Mouse (Mus musculus) stomach, postnatal 0 days (tissue): ENCODE data around the gene Gm21119.
"Not testable (repeated sequence)": the region's sequence is repeated elsewhere in the genome, so short reads cannot be mapped to it uniquely, and the experiment has no call there.

Experiments
- CTCF ChIP-seq: IDR thresholded peaks from 2 replicates; pipeline ENCODE4 v1.5.1; 2016; ENCODE audit warnings: antibody characterized with exemption, low read depth, mild to moderate bottlenecking, moderate library complexity
- EP300 ChIP-seq: optimal IDR thresholded peaks from 2 replicates; pipeline ENCODE3; 2016; ENCODE audit warnings: antibody characterized with exemption

GRCm38 (mm10) chr8:20582772-20583171, 31.9 kb upstream of the Gm21119 start:
- TF ChIP-seq CTCF, EP300: not testable (repeated sequence)
